Mouse (Mus musculus) kidney, postnatal 0 days (tissue): ENCODE results near the gene Rnf121. TPM values are rescaled to one million over a fixed set of nuclear protein-coding genes. Genes with fewer than 3 reads are reported as not detected.

Experiments used
- ATAC-seq: fragments of 200-750 bp; cut with Nextera tagmentation; replicated peaks from 2 replicates; pipeline ENCODE4 v1.8.0; 2017; ENCODE audit warnings: low read depth, moderate number of reproducible peaks, moderate TSS enrichment, moderate library complexity; ENCODE audit not compliant: low FRiP score
- DNase-seq: peaks from one replicate; pipeline ENCODE4 v3.0.0-alpha.2; 2016; ENCODE audit warnings: low spot score
- H3K27ac ChIP-seq: fragments of 300-500 bp; sonication (generic); 2 replicates; pipeline ENCODE4 v1.5.1; 2014; ENCODE audit warnings: mild to moderate bottlenecking
- H3K27me3 ChIP-seq: fragments of 300-500 bp; sonication (generic); 2 replicates; pipeline ENCODE4 v1.6.1; 2014; ENCODE audit warnings: low read length, mixed read lengths; ENCODE audit not compliant: insufficient read depth
- H3K36me3 ChIP-seq: fragments of 300-500 bp; sonication (generic); 2 replicates; pipeline ENCODE4 v1.6.1; 2014; ENCODE audit warnings: low read length, mixed read lengths; ENCODE audit not compliant: insufficient read depth
- H3K4me1 ChIP-seq: fragments of 300-500 bp; sonication (generic); replicated peaks from 2 replicates; pipeline ENCODE4 v1.6.1; 2014; ENCODE audit warnings: antibody characterized with exemption, low read length, mixed read lengths; ENCODE audit not compliant: insufficient read depth
- H3K4me2 ChIP-seq: fragments of 300-500 bp; sonication (generic); 2 replicates; pipeline ENCODE4 v1.6.1; 2014; ENCODE audit warnings: mild to moderate bottlenecking, low read length, moderate library complexity, mixed read lengths
- H3K4me3 ChIP-seq: fragments of 300-500 bp; sonication (generic); replicated peaks from 2 replicates; pipeline ENCODE4 v1.5.1; 2014; ENCODE audit warnings: low read depth, low read length
- H3K9ac ChIP-seq: fragments of 300-500 bp; sonication (generic); 2 replicates; pipeline ENCODE4 v1.6.1; 2014; ENCODE audit warnings: low read depth, low read length
- H3K9me3 ChIP-seq: fragments of 300-500 bp; sonication (generic); replicated peaks from 2 replicates; pipeline ENCODE4 v1.6.1; 2016; ENCODE audit warnings: low read length, inconsistent platforms, mixed read lengths
- CTCF ChIP-seq: IDR thresholded peaks from 2 replicates; pipeline ENCODE4 v1.5.1; 2016; ENCODE audit warnings: antibody characterized with exemption, low read depth, mild to moderate bottlenecking, moderate library complexity
- WGBS: fragments of 180-500 bp; shearing (Covaris S2); extraction: QIAGEN DNeasy Blood & Tissue Kit; methylation state at CpG from one replicate; pipeline ENCODE4 v1.1.7; 2014; 5-methylcytosine and 5-hydroxymethylcytosine counted together
- polyA plus RNA-seq: library from polyadenylated mRNA; unstranded; fragments of >200 nt; fragmentation: Nextera tagmentation; extraction: Ambion mirVana; gene quantifications from 2 replicates; pipeline ENCODE4 v1.2.1, GENCODE M21; 2015

The Rnf121 gene
- polyA plus RNA-seq, 1 experiment from 2014 or later = 24.8 TPM

- no peak overlapping the region for H3K9ac ChIP-seq
- no peak overlapping the region for H3K27ac ChIP-seq
- no peak overlapping the region for H3K4me3 ChIP-seq
- WGBS = 89% methylated on average over 2 of the region's 2 CpGs
- H3K36me3 ChIP-seq = peaks cover 78% of the 10 kb centered on the region
- ATAC-seq = no peak
- no peaks in the 10 kb centered on the region for H3K9me3 ChIP-seq
- H3K27me3 ChIP-seq = no peaks in the 10 kb centered on the region
- H3K4me1 ChIP-seq = no peaks in the 10 kb centered on the region
- DNase-seq = no peak
- H3K4me2 ChIP-seq = no peak overlapping the region
- no peak for TF ChIP-seq CTCF
These were observed 50.3 kb downstream of the Rnf121 start for GRCm38 (mm10) chr7:102014995-102015394.

GRCm38 (mm10) chr7:102013416-102013815 lies 51.9 kb downstream of the Rnf121 start:
- no peak overlapping the region for H3K27ac ChIP-seq
- ATAC-seq (no peak), DNase-seq (no peak)
- TF ChIP-seq CTCF = no peak
- WGBS = 87% methylated on average over 8 of the region's 8 CpGs
- no peak overlapping the region for H3K4me2 ChIP-seq
- no peak overlapping the region for H3K9ac ChIP-seq
- no peak overlapping the region for H3K4me3 ChIP-seq
- no peaks in the 10 kb centered on the region for H3K27me3 ChIP-seq
- H3K36me3 ChIP-seq = peaks cover 84% of the 10 kb centered on the region
- H3K9me3 ChIP-seq = no peaks in the 10 kb centered on the region
- H3K4me1 ChIP-seq = no peaks in the 10 kb centered on the region

GRCm38 (mm10) chr7:102011855-102012254 lies 53.4 kb downstream of the Rnf121 start:
- Histone ChIP-seq H3K4me2 (no peak overlapping the region), H3K4me1 (no peaks in the 10 kb centered on the region), H3K9ac (no peak overlapping the region), H3K9me3 (no peaks in the 10 kb centered on the region), H3K27ac (no peak overlapping the region), H3K36me3 (peaks cover 90% of the 10 kb centered on the region), H3K27me3 (no peaks in the 10 kb centered on the region), H3K4me3 (no peak overlapping the region)
- 90% methylated on average over 9 of the region's 9 CpGs for WGBS
- no peak for ATAC-seq
- DNase-seq = no peak
- TF ChIP-seq CTCF = no peak

GRCm38 (mm10) chr7:102006520-102006919 lies 58.7 kb downstream of the Rnf121 start:
- no peak overlapping the region for H3K4me2 ChIP-seq
- H3K36me3 ChIP-seq = peaks cover 72% of the 10 kb centered on the region
- H3K4me1 ChIP-seq = no peaks in the 10 kb centered on the region
- no peak overlapping the region for H3K27ac ChIP-seq
- no peak for TF ChIP-seq CTCF
- H3K27me3 ChIP-seq = no peaks in the 10 kb centered on the region
- H3K4me3 ChIP-seq = no peak overlapping the region
- no peak for DNase-seq
- no peaks in the 10 kb centered on the region for H3K9me3 ChIP-seq
- no peak overlapping the region for H3K9ac ChIP-seq
- no peak for ATAC-seq
- WGBS = 88% methylated on average over 1 of the region's 1 CpGs

- TF ChIP-seq CTCF = no peak
- no peak for DNase-seq
- no peak overlapping the region for H3K27ac ChIP-seq
- no peak overlapping the region for H3K4me3 ChIP-seq
- 91% methylated on average over 26 of the region's 26 CpGs for WGBS
- peaks cover 69% of the 10 kb centered on the region for H3K36me3 ChIP-seq
- H3K4me1 ChIP-seq = no peaks in the 10 kb centered on the region; the same call in 1 of the 2 replicates
- H3K27me3 ChIP-seq = no peaks in the 10 kb centered on the region
- no peak for ATAC-seq
- H3K9me3 ChIP-seq = no peaks in the 10 kb centered on the region
- H3K4me2 ChIP-seq = no peak overlapping the region
- H3K9ac ChIP-seq = no peak overlapping the region
These were observed 64.2 kb downstream of the Rnf121 start for GRCm38 (mm10) chr7:102000921-102001630.

- no peaks in the 10 kb centered on the region; the same call in 1 of the 2 replicates for H3K4me1 ChIP-seq
- peak overlapping the region; percentile 70; the same call in 1 of the 2 replicates for H3K27ac ChIP-seq
- 83% methylated on average over 8 of the region's 8 CpGs for WGBS
- TF ChIP-seq CTCF = no peak
- no peak overlapping the region for H3K9ac ChIP-seq
- H3K4me2 ChIP-seq = no peak overlapping the region
- H3K4me3 ChIP-seq = no peak overlapping the region
- DNase-seq (no peak), ATAC-seq (no peak)
- H3K27me3 ChIP-seq = no peaks in the 10 kb centered on the region
- peaks cover 70% of the 10 kb centered on the region for H3K36me3 ChIP-seq
- no peaks in the 10 kb centered on the region for H3K9me3 ChIP-seq
These were observed 65.0 kb downstream of the Rnf121 start for GRCm38 (mm10) chr7:102000296-102000695.
